Mouse (Mus musculus) stomach, postnatal 0 days (tissue): ENCODE results near the gene Gm10277.

Source experiments
- CTCF ChIP-seq: IDR thresholded peaks from 2 replicates; pipeline ENCODE4 v1.5.1; 2016; ENCODE audit warnings: antibody characterized with exemption, low read depth, mild to moderate bottlenecking, moderate library complexity
- EP300 ChIP-seq: optimal IDR thresholded peaks from 2 replicates; pipeline ENCODE3; 2016; ENCODE audit warnings: antibody characterized with exemption

DNA sequence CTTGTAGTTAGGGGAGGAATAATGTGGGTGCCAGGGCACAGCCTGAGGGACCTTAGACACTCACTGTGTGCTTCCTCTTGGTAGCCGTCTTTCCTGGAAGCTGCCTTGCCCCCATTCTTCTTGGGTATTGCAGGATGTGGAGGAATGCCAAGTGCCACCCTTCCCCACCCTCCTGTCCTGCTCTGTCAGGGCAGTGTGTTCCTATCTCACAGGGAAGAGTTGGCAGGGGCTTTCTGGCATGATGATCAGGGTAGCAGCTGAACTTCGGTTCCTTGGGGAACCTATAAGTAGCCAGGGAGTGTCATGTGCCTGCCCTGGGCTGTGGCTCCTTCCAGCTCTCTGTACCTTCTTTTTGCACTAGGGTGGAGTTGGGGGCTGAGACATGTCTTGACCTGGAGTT is 26.4 kb upstream of the Gm10277 start:
- TF ChIP-seq CTCF (no peak), EP300 (no peak)
